Mouse (Mus musculus): Measurements from ENCODE around the gene Ubn1. TPM values are rescaled to one million over a fixed set of nuclear protein-coding genes. Genes with fewer than 3 reads are reported as not detected.

Gene Ubn1
- polyA plus RNA-seq (2011; ENCODE audit: insufficient read depth, insufficient read length, low replicate concordance, missing spikeins): 29.4 and 33.7 TPM in 2 replicates

GRCm38 (mm10) chr16:5049774-5050234, at the start of gene Ubn1, which contains the start of gene Glyr1:
Gene Ubn1, plus strand, starts transcription at chr16:5050057.
Gene Glyr1, minus strand, starts transcription at chr16:5049863.
- Histone ChIP-seq H3K27ac (ENCODE audit: control insufficient read depth, insufficient read depth, low read depth, low read length, poor library complexity) (peak within 1 kb of the TSS; percentile 99), H3K4me3 (replicated peaks; ENCODE audit: control insufficient read depth, low read depth, low read length) (peak within 1 kb of the TSS; percentile 88), H3K4me1 (ENCODE audit: control insufficient read depth, insufficient read depth, low read length) (peaks cover 1% of the 10 kb centered on the region)
- under 1% methylated on average over 56 of the region's 56 CpGs for WGBS
- TF ChIP-seq CTCF (IDR thresholded peaks at IDR 0.05; ENCODE audit: control insufficient read depth, insufficient read depth, low read length) (no peak; the same call in 1 of the 2 replicates), POLR2A (IDR thresholded peaks at IDR 0.05; ENCODE audit: borderline replicate concordance, control insufficient read depth, low read depth, low read length) (peak; percentile 93)

GRCm38 (mm10) chr16:5000611-5001010, 49.2 kb upstream of the Ubn1 start:
- WGBS: 39% methylated on average over 3 of the region's 3 CpGs
- Histone ChIP-seq H3K4me3 (replicated peaks; ENCODE audit: control insufficient read depth, low read depth, low read length) (no peak overlapping the region), H3K4me1 (ENCODE audit: control insufficient read depth, insufficient read depth, low read length) (no peaks in the 10 kb centered on the region), H3K27ac (ENCODE audit: control insufficient read depth, insufficient read depth, low read depth, low read length, poor library complexity) (no peak overlapping the region)
- no peak for TF ChIP-seq POLR2A (IDR thresholded peaks at IDR 0.05; ENCODE audit: borderline replicate concordance, control insufficient read depth, low read depth, low read length)
- no peak for TF ChIP-seq CTCF (IDR thresholded peaks at IDR 0.05; ENCODE audit: control insufficient read depth, insufficient read depth, low read length)

GRCm38 (mm10) chr16:5007067-5007466, 42.8 kb upstream of the Ubn1 start, which contains the start of gene Smim22:
Gene Smim22, plus strand, starts transcription at chr16:5007288.
- no peak for TF ChIP-seq POLR2A (IDR thresholded peaks at IDR 0.05; ENCODE audit: borderline replicate concordance, control insufficient read depth, low read depth, low read length)
- TF ChIP-seq CTCF (IDR thresholded peaks at IDR 0.05; ENCODE audit: control insufficient read depth, insufficient read depth, low read length): no peak
- no peak within 1 kb of the TSS for H3K4me3 ChIP-seq (replicated peaks; ENCODE audit: control insufficient read depth, low read depth, low read length)
- peaks cover 3% of the 10 kb centered on the region for H3K4me1 ChIP-seq (ENCODE audit: control insufficient read depth, insufficient read depth, low read length)
- 88% methylated on average over 5 of the region's 5 CpGs for WGBS
- no peak within 1 kb of the TSS for H3K27ac ChIP-seq (ENCODE audit: control insufficient read depth, insufficient read depth, low read depth, low read length, poor library complexity)

GRCm38 (mm10) chr16:5007492-5007891, 42.4 kb upstream of the Ubn1 start:
- Histone ChIP-seq H3K4me1 (ENCODE audit: control insufficient read depth, insufficient read depth, low read length) (peaks cover 4% of the 10 kb centered on the region), H3K4me3 (replicated peaks; ENCODE audit: control insufficient read depth, low read depth, low read length) (no peak overlapping the region), H3K27ac (ENCODE audit: control insufficient read depth, insufficient read depth, low read depth, low read length, poor library complexity) (no peak overlapping the region)
- 79% methylated on average over 6 of the region's 6 CpGs for WGBS
- no peak for TF ChIP-seq CTCF (IDR thresholded peaks at IDR 0.05; ENCODE audit: control insufficient read depth, insufficient read depth, low read length)
- no peak for TF ChIP-seq POLR2A (IDR thresholded peaks at IDR 0.05; ENCODE audit: borderline replicate concordance, control insufficient read depth, low read depth, low read length)

- WGBS: 81% methylated on average over 12 of the region's 12 CpGs
- TF ChIP-seq CTCF (IDR thresholded peaks at IDR 0.05; ENCODE audit: control insufficient read depth, insufficient read depth, low read length): no peak
- TF ChIP-seq POLR2A (IDR thresholded peaks at IDR 0.05; ENCODE audit: borderline replicate concordance, control insufficient read depth, low read depth, low read length): no peak
- Histone ChIP-seq H3K27ac (ENCODE audit: control insufficient read depth, insufficient read depth, low read depth, low read length, poor library complexity) (no peak overlapping the region), H3K4me3 (replicated peaks; ENCODE audit: control insufficient read depth, low read depth, low read length) (no peak overlapping the region), H3K4me1 (ENCODE audit: control insufficient read depth, insufficient read depth, low read length) (peaks cover 5% of the 10 kb centered on the region)
These were observed 41.8 kb upstream of the Ubn1 start for GRCm38 (mm10) chr16:5008076-5008475.

- no peak overlapping the region for H3K4me3 ChIP-seq (replicated peaks; ENCODE audit: control insufficient read depth, low read depth, low read length)
- peaks cover 5% of the 10 kb centered on the region for H3K4me1 ChIP-seq (ENCODE audit: control insufficient read depth, insufficient read depth, low read length)
- no peak overlapping the region for H3K27ac ChIP-seq (ENCODE audit: control insufficient read depth, insufficient read depth, low read depth, low read length, poor library complexity)
- 88% methylated on average over 10 of the region's 10 CpGs for WGBS
- TF ChIP-seq POLR2A (IDR thresholded peaks at IDR 0.05; ENCODE audit: borderline replicate concordance, control insufficient read depth, low read depth, low read length) (no peak), CTCF (IDR thresholded peaks at IDR 0.05; ENCODE audit: control insufficient read depth, insufficient read depth, low read length) (no peak)
These were observed 39.4 kb upstream of the Ubn1 start for GRCm38 (mm10) chr16:5010371-5010935.

- Histone ChIP-seq H3K4me1 (ENCODE audit: control insufficient read depth, insufficient read depth, low read length) (peaks cover 5% of the 10 kb centered on the region), H3K27ac (ENCODE audit: control insufficient read depth, insufficient read depth, low read depth, low read length, poor library complexity) (peak overlapping the region; percentile 66), H3K4me3 (replicated peaks; ENCODE audit: control insufficient read depth, low read depth, low read length) (peak overlapping the region; percentile 45)
- 23% methylated on average over 7 of the region's 7 CpGs for WGBS
- TF ChIP-seq POLR2A (IDR thresholded peaks at IDR 0.05; ENCODE audit: borderline replicate concordance, control insufficient read depth, low read depth, low read length): 0 out of 2 replicates have a peak, but pooled peaks have one; percentile 19
- no peak for TF ChIP-seq CTCF (IDR thresholded peaks at IDR 0.05; ENCODE audit: control insufficient read depth, insufficient read depth, low read length)
These were observed 38.6 kb upstream of the Ubn1 start for GRCm38 (mm10) chr16:5011285-5011684.

GRCm38 (mm10) chr16:5012036-5013005, 37.5 kb upstream of the Ubn1 start:
- TF ChIP-seq CTCF (IDR thresholded peaks at IDR 0.05; ENCODE audit: control insufficient read depth, insufficient read depth, low read length) (no peak), POLR2A (IDR thresholded peaks at IDR 0.05; ENCODE audit: borderline replicate concordance, control insufficient read depth, low read depth, low read length) (no peak)
- Histone ChIP-seq H3K4me3 (replicated peaks; ENCODE audit: control insufficient read depth, low read depth, low read length) (peak overlapping the region; percentile 97), H3K27ac (ENCODE audit: control insufficient read depth, insufficient read depth, low read depth, low read length, poor library complexity) (peak overlapping the region; percentile 73), H3K4me1 (ENCODE audit: control insufficient read depth, insufficient read depth, low read length) (peaks cover 5% of the 10 kb centered on the region)
- WGBS: 50% methylated on average over 13 of the region's 13 CpGs
